Mouse (Mus musculus) kidney, embryonic 14.5 days (tissue): ENCODE results near the gene Alkbh2. TPM values are rescaled to one million over a fixed set of nuclear protein-coding genes. Genes with fewer than 3 reads are reported as not detected.

ENCODE experiments used
- ATAC-seq: fragments of 200-750 bp; cut with Nextera tagmentation; 2 replicates; pipeline ENCODE4 v1.8.0; 2017; ENCODE audit warnings: moderate number of reproducible peaks, mild to moderate bottlenecking, moderate TSS enrichment, moderate library complexity; ENCODE audit not compliant: low FRiP score, low TSS enrichment
- H3K27ac ChIP-seq: fragments of 300-500 bp; sonication (generic); 2 replicates; pipeline ENCODE4 v1.5.1; 2014; ENCODE audit warnings: low read depth, mild to moderate bottlenecking, low read length, moderate library complexity, mixed read lengths
- H3K27me3 ChIP-seq: fragments of 300-500 bp; sonication (generic); 2 replicates; pipeline ENCODE4 v1.6.1; 2014; ENCODE audit warnings: mild to moderate bottlenecking, low read length; ENCODE audit not compliant: control insufficient read depth, insufficient read depth
- H3K36me3 ChIP-seq: fragments of 300-500 bp; sonication (generic); 2 replicates; pipeline ENCODE4 v1.6.1; 2014; ENCODE audit warnings: low read length, mixed read lengths; ENCODE audit not compliant: control insufficient read depth, insufficient read depth
- H3K4me1 ChIP-seq: fragments of 300-500 bp; sonication (generic); 2 replicates; pipeline ENCODE4 v1.6.1; 2014; ENCODE audit warnings: low read length, mixed read lengths; ENCODE audit not compliant: control insufficient read depth, insufficient read depth
- H3K4me2 ChIP-seq: fragments of 300-500 bp; sonication (generic); replicated peaks from 2 replicates; pipeline ENCODE4 v1.6.1; 2014; ENCODE audit warnings: low read depth, mild to moderate bottlenecking, low read length
- H3K4me3 ChIP-seq: fragments of 300-500 bp; sonication (generic); 2 replicates; pipeline ENCODE4 v1.5.1; 2014; ENCODE audit warnings: mild to moderate bottlenecking, low read length
- H3K9ac ChIP-seq: fragments of 300-500 bp; sonication (generic); 2 replicates; pipeline ENCODE4 v1.6.1; 2014; ENCODE audit warnings: low read depth, mild to moderate bottlenecking, low read length, moderate library complexity
- H3K9me3 ChIP-seq: fragments of 300-500 bp; sonication (generic); 2 replicates; pipeline ENCODE4 v1.6.1; 2016; ENCODE audit warnings: low read length; ENCODE audit not compliant: control insufficient read depth
- WGBS: fragments of 180-500 bp; shearing (Covaris S2); extraction: QIAGEN DNeasy Blood & Tissue Kit; methylation state at CpG from one replicate; pipeline ENCODE4 v1.1.7; 2014; 5-methylcytosine and 5-hydroxymethylcytosine counted together
- polyA plus RNA-seq: library from polyadenylated mRNA; unstranded; fragments of >200 nt; fragmentation: Nextera tagmentation; extraction: Ambion mirVana; gene quantifications from 2 replicates; pipeline ENCODE4 v1.2.1, GENCODE M21; 2014

Alkbh2 gene
- polyA plus RNA-seq, 1 experiment from 2014 or later: 11.6 TPM

- no peaks in the 10 kb centered on the region for H3K27me3 ChIP-seq
- H3K4me3 ChIP-seq: no peak overlapping the region
- ATAC-seq: no peak
- no peaks in the 10 kb centered on the region for H3K9me3 ChIP-seq
- no peak overlapping the region for H3K9ac ChIP-seq
- H3K4me1 ChIP-seq: no peaks in the 10 kb centered on the region
- H3K27ac ChIP-seq: no peak overlapping the region
- no peaks in the 10 kb centered on the region for H3K36me3 ChIP-seq
- WGBS: 75% methylated on average over 6 of the region's 6 CpGs
- H3K4me2 ChIP-seq: no peak overlapping the region
Observed at GRCm38 (mm10) chr5:114163117-114163696, 35.2 kb upstream of the Alkbh2 start.

- 61% methylated on average over 12 of the region's 12 CpGs for WGBS
- Histone ChIP-seq H3K9me3 (no peaks in the 10 kb centered on the region), H3K27ac (no peak overlapping the region), H3K27me3 (no peaks in the 10 kb centered on the region), H3K4me1 (no peaks in the 10 kb centered on the region), H3K4me3 (no peak overlapping the region), H3K36me3 (no peaks in the 10 kb centered on the region), H3K9ac (no peak overlapping the region), H3K4me2 (no peak overlapping the region)
- ATAC-seq: no peak
Observed at GRCm38 (mm10) chr5:114162106-114162815, 34.2 kb upstream of the Alkbh2 start.

- Histone ChIP-seq H3K9ac (no peak overlapping the region), H3K27ac (no peak overlapping the region), H3K36me3 (no peaks in the 10 kb centered on the region), H3K9me3 (no peaks in the 10 kb centered on the region), H3K4me2 (no peak overlapping the region), H3K4me1 (no peaks in the 10 kb centered on the region), H3K27me3 (no peaks in the 10 kb centered on the region), H3K4me3 (no peak overlapping the region)
- no peak for ATAC-seq
- WGBS: 72% methylated on average over 6 of the region's 6 CpGs
Observed at GRCm38 (mm10) chr5:114161424-114161823, 33.4 kb upstream of the Alkbh2 start.

GRCm38 (mm10) chr5:114157236-114157635 is 29.2 kb upstream of the Alkbh2 start:
- H3K27me3 ChIP-seq: no peaks in the 10 kb centered on the region
- no peak for ATAC-seq
- no peaks in the 10 kb centered on the region for H3K36me3 ChIP-seq
- no peak overlapping the region for H3K4me3 ChIP-seq
- no peak overlapping the region for H3K9ac ChIP-seq
- H3K27ac ChIP-seq: no peak overlapping the region
- WGBS: 58% methylated on average over 7 of the region's 7 CpGs
- H3K9me3 ChIP-seq: no peaks in the 10 kb centered on the region
- no peaks in the 10 kb centered on the region for H3K4me1 ChIP-seq
- H3K4me2 ChIP-seq: no peak overlapping the region

GRCm38 (mm10) chr5:114155168-114155933 is 27.3 kb upstream of the Alkbh2 start:
- no peaks in the 10 kb centered on the region for H3K9me3 ChIP-seq
- H3K36me3 ChIP-seq: no peaks in the 10 kb centered on the region
- no peaks in the 10 kb centered on the region for H3K4me1 ChIP-seq
- no peak overlapping the region for H3K27ac ChIP-seq
- WGBS: 56% methylated on average over 9 of the region's 9 CpGs
- ATAC-seq: no peak
- H3K9ac ChIP-seq: no peak overlapping the region
- no peaks in the 10 kb centered on the region for H3K27me3 ChIP-seq
- no peak overlapping the region for H3K4me3 ChIP-seq
- H3K4me2 ChIP-seq: no peak overlapping the region

GRCm38 (mm10) chr5:114154765-114155164 is 26.7 kb upstream of the Alkbh2 start:
- no peaks in the 10 kb centered on the region for H3K9me3 ChIP-seq
- ATAC-seq: no peak
- no peaks in the 10 kb centered on the region for H3K4me1 ChIP-seq
- H3K27ac ChIP-seq: no peak overlapping the region
- no peak overlapping the region for H3K4me3 ChIP-seq
- H3K4me2 ChIP-seq: no peak overlapping the region
- H3K36me3 ChIP-seq: no peaks in the 10 kb centered on the region
- WGBS: 82% methylated on average over 5 of the region's 5 CpGs
- H3K27me3 ChIP-seq: no peaks in the 10 kb centered on the region
- no peak overlapping the region for H3K9ac ChIP-seq

- H3K9me3 ChIP-seq: 0 out of 2 replicates have a peak, but pooled peaks cover 3% of the 10 kb centered on the region
- 0 out of 2 replicates have a peak, but pooled peaks have one; percentile 44 for ATAC-seq
- WGBS: 8% methylated on average over 12 of the region's 12 CpGs
- H3K4me2 ChIP-seq: peak overlapping the region; percentile 36
- peak overlapping the region; percentile 31 for H3K4me3 ChIP-seq
- no peaks in the 10 kb centered on the region for H3K36me3 ChIP-seq
- H3K27ac ChIP-seq: no peak overlapping the region
- H3K4me1 ChIP-seq: no peaks in the 10 kb centered on the region
- no peak overlapping the region for H3K9ac ChIP-seq
- H3K27me3 ChIP-seq: no peaks in the 10 kb centered on the region
Observed at GRCm38 (mm10) chr5:114153490-114153889, 25.5 kb upstream of the Alkbh2 start.

- ATAC-seq: no peak
Observed at GRCm38 (mm10) chr5:114152359-114153092, 24.5 kb upstream of the Alkbh2 start.

More at GRCm38 (mm10) chr5:114152359-114153092, 24.5 kb upstream of the Alkbh2 start:
- H3K9ac ChIP-seq: no peak overlapping the region
- H3K4me1 ChIP-seq: no peaks in the 10 kb centered on the region
- 81% methylated on average over 12 of the region's 12 CpGs for WGBS
- no peak overlapping the region for H3K27ac ChIP-seq
- H3K9me3 ChIP-seq: 0 out of 2 replicates have a peak, but pooled peaks cover 3% of the 10 kb centered on the region
- H3K27me3 ChIP-seq: no peaks in the 10 kb centered on the region
- no peaks in the 10 kb centered on the region for H3K36me3 ChIP-seq
- H3K4me2 ChIP-seq: no peak overlapping the region
- H3K4me3 ChIP-seq: no peak overlapping the region
